Mouse (Mus musculus): ENCODE measurements around the gene Slc9a3r2.
A peak's percentile ranks its signal among the peaks of the same experiment; 100 is the strongest.
"Not testable (repeated sequence)": the region's sequence is repeated elsewhere in the genome, so short reads cannot be mapped to it uniquely, and the experiment has no call there.

Gene Slc9a3r2

GRCm38 (mm10) chr17:24650070-24650616 lies at the start of gene Slc9a3r2:
Gene Slc9a3r2, minus strand, starts transcription at chr17:24650327.
- DNase-seq (ENCODE audit: low read depth, low spot score): no peak

GRCm38 (mm10) chr17:24699473-24699872 lies 49.3 kb upstream of the Slc9a3r2 start:
- no peak for DNase-seq (ENCODE audit: low read depth, low spot score)

- DNase-seq (ENCODE audit: low read depth, low spot score): no peak
These were observed 48.6 kb upstream of the Slc9a3r2 start for GRCm38 (mm10) chr17:24698715-24699114.

GRCm38 (mm10) chr17:24697985-24698384 lies 47.9 kb upstream of the Slc9a3r2 start:
- no peak for DNase-seq (ENCODE audit: low read depth, low spot score)

- no peak for DNase-seq (ENCODE audit: low read depth, low spot score)
These were observed 46.0 kb upstream of the Slc9a3r2 start, which contains the start of the genes Gfer and Noxo1 for GRCm38 (mm10) chr17:24696011-24696697. Gene Gfer, minus strand, starts transcription at chr17:24696156. Gene Noxo1, plus strand, starts transcription at chr17:24696234.

- DNase-seq (ENCODE audit: low read depth, low spot score): no peak
These were observed 45.3 kb upstream of the Slc9a3r2 start for GRCm38 (mm10) chr17:24695326-24696010.

GRCm38 (mm10) chr17:24692385-24692784 lies 42.3 kb upstream of the Slc9a3r2 start:
- DNase-seq (ENCODE audit: low read depth, low spot score): no peak

- DNase-seq (ENCODE audit: low read depth, low spot score): no peak
These were observed 39.3 kb upstream of the Slc9a3r2 start, which contains the start of gene Syngr3 for GRCm38 (mm10) chr17:24689251-24690081. Gene Syngr3, minus strand, starts transcription at chr17:24689955.

- no peak for DNase-seq (ENCODE audit: low read depth, low spot score)
These were observed 37.5 kb upstream of the Slc9a3r2 start for GRCm38 (mm10) chr17:24687599-24687998.

GRCm38 (mm10) chr17:24687146-24687595 lies 37.0 kb upstream of the Slc9a3r2 start:
- DNase-seq (ENCODE audit: low read depth, low spot score): no peak

- DNase-seq (ENCODE audit: low read depth, low spot score): no peak
These were observed 36.4 kb upstream of the Slc9a3r2 start for GRCm38 (mm10) chr17:24686514-24686913.

GRCm38 (mm10) chr17:24677500-24678080 lies 27.5 kb upstream of the Slc9a3r2 start:
- no peak for DNase-seq (ENCODE audit: low read depth, low spot score)

GRCm38 (mm10) chr17:24676877-24677276 lies 26.8 kb upstream of the Slc9a3r2 start:
- DNase-seq (ENCODE audit: low read depth, low spot score): no peak

GRCm38 (mm10) chr17:24676187-24676586 lies 26.1 kb upstream of the Slc9a3r2 start:
- DNase-seq (ENCODE audit: low read depth, low spot score): no peak

- no peak for DNase-seq (ENCODE audit: low read depth, low spot score)
These were observed 24.1 kb upstream of the Slc9a3r2 start for GRCm38 (mm10) chr17:24674277-24674676.

- no peak for DNase-seq (ENCODE audit: low read depth, low spot score)
These were observed 22.0 kb upstream of the Slc9a3r2 start for GRCm38 (mm10) chr17:24672141-24672540.

GRCm38 (mm10) chr17:24671346-24671745 lies 21.2 kb upstream of the Slc9a3r2 start:
- no peak for DNase-seq (ENCODE audit: low read depth, low spot score)

GRCm38 (mm10) chr17:24670246-24670844 lies 20.2 kb upstream of the Slc9a3r2 start:
- no peak for DNase-seq (ENCODE audit: low read depth, low spot score)

GRCm38 (mm10) chr17:24669545-24670245 lies 19.6 kb upstream of the Slc9a3r2 start, which contains the start of gene Zfp598:
Gene Zfp598, plus strand, starts transcription at chr17:24669687.
- peak; percentile 82 for DNase-seq (ENCODE audit: low read depth, low spot score)

GRCm38 (mm10) chr17:24669214-24669544 lies 19.1 kb upstream of the Slc9a3r2 start:
- DNase-seq (ENCODE audit: low read depth, low spot score): not testable (repeated sequence)
